Mouse (Mus musculus): ENCODE results near the gene Tmem130.
A peak's percentile ranks its signal among the peaks of the same experiment; 100 is the strongest.

DNA sequence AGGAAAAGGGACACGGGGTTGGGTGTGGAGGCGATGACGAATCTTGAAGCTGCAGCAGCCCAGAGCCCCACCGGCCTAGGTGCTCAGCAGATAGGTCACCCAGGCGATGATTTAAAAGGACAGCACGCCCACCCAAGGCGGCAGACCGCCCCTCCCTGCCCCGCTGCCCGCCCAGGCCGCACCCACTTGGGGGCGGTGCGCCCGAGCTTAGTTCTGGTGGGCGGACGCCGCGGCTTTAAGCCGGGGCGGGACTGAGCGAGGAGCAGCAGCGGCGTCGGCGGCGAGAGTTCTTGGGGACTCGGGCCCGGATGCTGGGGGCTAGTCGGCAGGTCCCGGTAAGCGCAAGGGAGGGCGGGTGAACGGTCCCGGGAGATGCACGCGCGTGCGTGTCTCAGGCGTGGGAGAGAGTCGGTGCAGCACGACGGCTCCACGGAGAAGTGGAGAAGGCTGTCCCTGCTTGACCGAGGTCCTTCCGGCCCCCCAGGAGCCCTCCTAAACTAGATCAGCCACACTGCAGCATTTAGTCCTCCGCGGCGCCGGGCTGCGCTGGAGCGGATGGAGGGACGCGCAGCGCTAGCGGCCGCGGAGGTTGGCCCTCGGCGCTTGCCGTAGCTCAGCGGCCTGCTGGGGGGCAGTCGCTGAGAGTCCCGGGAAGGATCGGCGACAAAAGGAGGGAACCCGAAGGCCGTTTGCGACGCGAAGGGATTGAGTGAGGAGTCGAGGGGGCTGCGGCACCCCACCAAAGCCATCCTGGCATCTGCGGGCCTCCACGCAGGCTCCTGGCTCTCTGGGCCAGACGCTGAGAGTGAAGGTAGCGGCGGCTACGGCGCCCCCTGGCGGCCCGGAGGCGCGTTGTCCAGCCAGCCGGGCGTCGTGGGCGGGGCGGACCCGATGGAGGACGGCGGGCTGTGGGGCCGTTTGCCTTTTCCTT is 6.6 kb upstream of the Tmem130 start:
- TF ChIP-seq GATA1 (IDR thresholded peaks at IDR 0.05; ENCODE audit: borderline replicate concordance, low read length) (no peak), FLI1 (IDR thresholded peaks at IDR 0.05; ENCODE audit: low read length) (peak; percentile 15; the same call in 1 of the 2 replicates)
